Mouse (Mus musculus): ENCODE measurements around the gene Neurod6. TPM values are rescaled to one million over a fixed set of nuclear protein-coding genes. Genes with fewer than 3 reads are reported as not detected.

The Neurod6 gene
- polyA plus RNA-seq, 1 experiment = not detected

DNA sequence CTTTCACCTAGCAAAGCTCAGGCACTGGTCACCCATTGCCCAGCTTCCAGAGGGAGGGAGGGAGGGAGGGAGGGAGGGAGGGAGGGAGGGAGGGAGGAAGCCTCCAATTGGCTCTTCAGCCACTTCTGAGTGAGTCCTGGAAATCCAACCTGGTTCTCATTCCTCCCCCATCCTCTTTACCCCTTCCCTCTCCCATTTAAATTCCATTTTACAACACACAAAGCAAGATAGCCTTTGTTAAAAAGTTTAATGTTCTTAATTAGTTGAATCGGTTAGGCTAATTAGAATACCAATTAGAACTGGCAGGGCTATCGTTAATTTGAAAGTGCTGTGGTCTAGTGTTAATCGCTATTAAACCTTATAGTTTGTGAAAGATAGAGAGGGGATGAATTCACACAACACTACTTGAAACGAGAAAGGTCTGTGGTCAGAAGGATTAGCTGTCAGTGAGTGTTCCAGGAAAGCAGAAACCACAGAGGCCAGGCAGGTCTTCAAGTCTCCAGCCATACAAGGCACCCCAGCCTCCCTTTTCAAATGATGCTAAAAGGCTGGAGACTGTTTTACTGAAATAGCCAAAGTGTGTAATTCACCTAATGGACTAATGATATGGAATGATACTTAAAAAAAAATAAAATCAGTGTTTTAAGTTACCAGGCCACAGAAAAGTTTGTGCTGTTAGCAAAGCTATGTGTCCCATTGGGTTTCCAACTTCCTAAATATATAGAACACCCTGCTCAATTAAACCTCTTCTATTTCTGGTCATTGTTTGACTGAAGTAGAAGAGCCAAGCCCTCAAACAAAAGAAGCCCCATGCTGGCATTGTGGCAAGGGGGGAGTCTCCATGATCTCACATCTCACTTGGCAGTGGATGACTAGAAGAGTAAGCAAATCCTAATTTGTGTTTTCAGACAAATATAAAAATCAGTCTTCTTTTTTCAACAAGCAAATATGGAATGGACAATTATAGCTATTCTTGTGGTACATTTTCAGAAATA is 19.6 kb upstream of the Neurod6 start:
- Histone ChIP-seq H3K79me3 (ENCODE audit: low read depth) (no peaks in the 10 kb centered on the region), H3K27me3 (ENCODE audit: control insufficient read depth, insufficient read depth, insufficient read length) (no peaks in the 10 kb centered on the region), H3K36me3 (ENCODE audit: control insufficient read depth, insufficient read depth) (no peaks in the 10 kb centered on the region), H3K79me2 (ENCODE audit: control insufficient read depth, insufficient read depth) (no peaks in the 10 kb centered on the region), H3ac (ENCODE audit: control insufficient read depth, insufficient read length, low read depth) (no peak overlapping the region), H3K4me3 (ENCODE audit: insufficient read depth, poor library complexity, severe bottlenecking) (no peak overlapping the region)
- TF ChIP-seq MYOD1 (IDR thresholded peaks at IDR 0.05; ENCODE audit: control insufficient read depth, insufficient read length, low read depth) (no peak), USF1 (IDR thresholded peaks at IDR 0.05; ENCODE audit: low read depth) (no peak), FOSL1 (IDR thresholded peaks at IDR 0.05; ENCODE audit: insufficient read depth, low read length, poor library complexity, severe bottlenecking) (no peak), CEBPB (IDR thresholded peaks at IDR 0.05; ENCODE audit: low read depth) (no peak)

DNA sequence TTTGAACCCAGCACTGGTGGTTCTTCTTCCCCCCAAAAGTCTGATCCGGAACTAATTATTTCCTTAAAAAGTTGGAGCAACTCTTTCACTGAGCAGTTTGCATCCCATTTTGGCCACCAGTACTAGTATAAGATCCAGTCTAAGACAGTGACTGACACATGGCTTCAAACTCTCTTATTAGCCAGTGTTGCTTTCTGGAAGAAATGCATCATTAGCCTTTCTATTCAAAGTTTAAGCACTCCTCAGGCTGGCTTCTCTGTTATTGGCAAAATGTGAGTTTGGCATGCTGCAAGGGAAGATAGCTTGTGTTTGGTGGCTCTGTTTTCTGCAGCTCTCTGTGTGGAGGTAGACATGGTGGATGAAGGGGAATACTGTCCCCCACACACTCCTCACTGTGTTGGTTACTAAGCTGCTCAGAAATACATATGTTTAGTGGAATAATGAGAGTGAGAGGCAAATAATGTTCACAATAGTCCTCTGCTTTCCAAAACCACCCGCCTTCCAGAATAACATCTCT is 9.0 kb upstream of the Neurod6 start:
- no peaks in the 10 kb centered on the region for H3K79me2 ChIP-seq (ENCODE audit: control insufficient read depth, insufficient read depth)

DNA sequence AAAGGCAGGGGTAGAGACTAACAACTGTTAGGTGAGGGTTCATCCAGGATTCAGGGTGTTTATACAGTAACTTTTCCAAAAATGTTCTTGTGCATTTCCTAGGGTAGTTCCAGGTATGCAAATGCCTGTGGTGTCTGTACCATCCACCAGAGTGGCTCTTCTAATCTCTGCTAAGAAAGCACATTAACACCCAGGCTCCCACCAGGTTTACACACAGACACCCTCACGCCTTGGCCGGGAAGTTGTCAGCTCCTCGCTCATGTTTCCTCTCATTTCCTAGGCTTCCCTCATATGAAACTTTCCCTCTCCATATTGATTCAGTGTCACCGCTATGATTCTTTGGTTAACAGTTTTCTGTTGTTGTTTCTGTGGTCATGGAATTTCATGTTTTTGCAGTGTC is 2.4 kb upstream of the Neurod6 start:
- Histone ChIP-seq H3ac (ENCODE audit: control insufficient read depth, insufficient read length, low read depth) (no peak overlapping the region), H3K79me3 (ENCODE audit: low read depth) (no peaks in the 10 kb centered on the region), H3K36me3 (ENCODE audit: control insufficient read depth, insufficient read depth) (no peaks in the 10 kb centered on the region), H3K79me2 (ENCODE audit: control insufficient read depth, insufficient read depth) (no peaks in the 10 kb centered on the region), H3K4me3 (ENCODE audit: insufficient read depth, poor library complexity, severe bottlenecking) (no peak overlapping the region), H3K27me3 (ENCODE audit: control insufficient read depth, insufficient read depth, insufficient read length) (peaks cover 18% of the 10 kb centered on the region)
- no peak for TF ChIP-seq FOSL1 (IDR thresholded peaks at IDR 0.05; ENCODE audit: insufficient read depth, low read length, poor library complexity, severe bottlenecking)
- TF ChIP-seq CEBPB (IDR thresholded peaks at IDR 0.05; ENCODE audit: low read depth) = no peak
- no peak for TF ChIP-seq MYOD1 (IDR thresholded peaks at IDR 0.05; ENCODE audit: control insufficient read depth, insufficient read length, low read depth)
- no peak for TF ChIP-seq USF1 (IDR thresholded peaks at IDR 0.05; ENCODE audit: low read depth)
- no peak for TF ChIP-seq MYOG (IDR thresholded peaks at IDR 0.05; ENCODE audit: control insufficient read depth, extremely low read depth, insufficient read length)
- no peak for TF ChIP-seq MAX (IDR thresholded peaks at IDR 0.05)
- TF ChIP-seq CTCF (IDR thresholded peaks at IDR 0.05; ENCODE audit: control insufficient read depth, insufficient read depth, insufficient read length) = no peak

More for the DNA sequence above, 9.0 kb upstream of the Neurod6 start:
- H3K27me3 ChIP-seq (ENCODE audit: control insufficient read depth, insufficient read depth, insufficient read length) = no peaks in the 10 kb centered on the region
- no peak overlapping the region for H3ac ChIP-seq (ENCODE audit: control insufficient read depth, insufficient read length, low read depth)
- H3K79me3 ChIP-seq (ENCODE audit: low read depth) = no peaks in the 10 kb centered on the region
- no peak overlapping the region for H3K4me3 ChIP-seq (ENCODE audit: insufficient read depth, poor library complexity, severe bottlenecking)
- H3K36me3 ChIP-seq (ENCODE audit: control insufficient read depth, insufficient read depth) = no peaks in the 10 kb centered on the region
- TF ChIP-seq MYOG (IDR thresholded peaks at IDR 0.05; ENCODE audit: control insufficient read depth, extremely low read depth, insufficient read length) = no peak
- no peak for TF ChIP-seq USF1 (IDR thresholded peaks at IDR 0.05; ENCODE audit: low read depth)
- TF ChIP-seq MYOD1 (IDR thresholded peaks at IDR 0.05; ENCODE audit: control insufficient read depth, insufficient read length, low read depth) = no peak
- TF ChIP-seq FOSL1 (IDR thresholded peaks at IDR 0.05; ENCODE audit: insufficient read depth, low read length, poor library complexity, severe bottlenecking) = no peak

DNA sequence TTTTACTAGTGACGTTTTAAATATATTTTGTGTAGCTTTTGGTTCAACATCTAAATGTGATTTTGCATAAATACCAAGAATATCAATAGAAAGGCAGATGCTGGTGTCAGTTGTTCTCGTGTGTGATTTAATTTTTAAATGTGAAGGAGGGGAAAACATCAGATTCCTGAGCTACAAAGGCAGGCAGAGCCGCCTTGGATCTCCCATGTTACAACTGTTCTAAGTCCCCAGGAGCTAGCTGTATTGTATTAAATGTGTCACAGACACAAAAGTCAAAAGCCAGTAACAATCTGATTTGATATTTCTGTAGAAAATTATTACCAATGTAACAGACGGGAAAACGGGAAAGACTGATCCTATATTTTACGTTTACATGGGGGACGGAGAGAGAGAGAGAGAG is 1.8 kb upstream of the Neurod6 start:
- Histone ChIP-seq H3K27me3 (ENCODE audit: control insufficient read depth, insufficient read depth, insufficient read length) (peaks cover 18% of the 10 kb centered on the region), H3K79me3 (ENCODE audit: low read depth) (no peaks in the 10 kb centered on the region), H3K36me3 (ENCODE audit: control insufficient read depth, insufficient read depth) (no peaks in the 10 kb centered on the region), H3K4me3 (ENCODE audit: insufficient read depth, poor library complexity, severe bottlenecking) (no peak overlapping the region), H3K79me2 (ENCODE audit: control insufficient read depth, insufficient read depth) (no peaks in the 10 kb centered on the region), H3ac (ENCODE audit: control insufficient read depth, insufficient read length, low read depth) (no peak overlapping the region)
- TF ChIP-seq CTCF (IDR thresholded peaks at IDR 0.05; ENCODE audit: control insufficient read depth, insufficient read depth, insufficient read length) (no peak), USF1 (IDR thresholded peaks at IDR 0.05; ENCODE audit: low read depth) (no peak), CEBPB (IDR thresholded peaks at IDR 0.05; ENCODE audit: low read depth) (no peak), MYOD1 (IDR thresholded peaks at IDR 0.05; ENCODE audit: control insufficient read depth, insufficient read length, low read depth) (no peak), MYOG (IDR thresholded peaks at IDR 0.05; ENCODE audit: control insufficient read depth, extremely low read depth, insufficient read length) (no peak), MAX (IDR thresholded peaks at IDR 0.05) (no peak), FOSL1 (IDR thresholded peaks at IDR 0.05; ENCODE audit: insufficient read depth, low read length, poor library complexity, severe bottlenecking) (no peak)

DNA sequence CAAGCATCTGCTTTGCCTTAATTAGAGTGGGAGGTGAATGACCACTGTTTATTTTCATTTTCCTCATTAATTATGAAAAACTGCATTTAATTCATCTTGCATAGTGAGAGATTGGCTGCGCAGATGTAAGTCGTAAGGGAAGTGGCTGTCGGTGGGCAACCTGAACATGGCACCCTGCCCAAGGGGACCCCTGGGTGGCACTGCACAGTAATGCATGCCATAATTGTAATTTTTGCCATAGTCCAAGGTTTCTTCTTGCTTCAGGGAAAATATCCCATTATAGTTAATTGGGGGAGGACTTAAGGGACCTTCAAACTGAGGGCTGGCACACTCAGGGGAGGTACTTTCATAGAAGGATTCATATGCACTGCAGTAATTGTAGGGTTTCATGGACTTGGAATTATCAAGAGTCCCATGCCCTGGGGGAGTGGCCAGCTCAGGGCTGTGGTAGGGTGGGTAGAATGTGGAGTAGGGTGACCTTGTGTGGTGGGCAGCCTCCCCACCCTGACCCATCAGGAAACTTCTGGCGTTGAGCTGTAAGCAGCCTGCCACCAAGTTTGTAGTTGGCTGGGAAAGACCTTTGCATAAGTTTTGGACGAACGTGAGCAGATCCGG is 2.4 kb downstream of the Neurod6 start:
- Histone ChIP-seq H3K79me3 (ENCODE audit: low read depth) (no peaks in the 10 kb centered on the region), H3ac (ENCODE audit: control insufficient read depth, insufficient read length, low read depth) (no peak overlapping the region), H3K4me3 (ENCODE audit: insufficient read depth, poor library complexity, severe bottlenecking) (no peak overlapping the region), H3K79me2 (ENCODE audit: control insufficient read depth, insufficient read depth) (no peaks in the 10 kb centered on the region), H3K27me3 (ENCODE audit: control insufficient read depth, insufficient read depth, insufficient read length) (peaks cover 29% of the 10 kb centered on the region), H3K36me3 (ENCODE audit: control insufficient read depth, insufficient read depth) (no peaks in the 10 kb centered on the region)
- TF ChIP-seq CTCF (IDR thresholded peaks at IDR 0.05; ENCODE audit: control insufficient read depth, insufficient read depth, insufficient read length) = no peak
- no peak for TF ChIP-seq USF1 (IDR thresholded peaks at IDR 0.05; ENCODE audit: low read depth)
- no peak for TF ChIP-seq MAX (IDR thresholded peaks at IDR 0.05)
- no peak for TF ChIP-seq FOSL1 (IDR thresholded peaks at IDR 0.05; ENCODE audit: insufficient read depth, low read length, poor library complexity, severe bottlenecking)
- TF ChIP-seq MYOG (IDR thresholded peaks at IDR 0.05; ENCODE audit: control insufficient read depth, extremely low read depth, insufficient read length) = no peak
- TF ChIP-seq MYOD1 (IDR thresholded peaks at IDR 0.05; ENCODE audit: control insufficient read depth, insufficient read length, low read depth) = no peak
- no peak for TF ChIP-seq CEBPB (IDR thresholded peaks at IDR 0.05; ENCODE audit: low read depth)
